Mouse (Mus musculus) R1 (cell line): ENCODE data around the gene Nfil3.
A peak's percentile ranks its signal among the peaks of the same experiment; 100 is the strongest.

Experiments
- DNase-seq: peaks from one replicate; pipeline ENCODE4 v3.0.0-alpha.2; 2018; ENCODE audit warnings: low read depth, low spot score

Nfil3 gene

GRCm38 (mm10) chr13:52942876-52943388 lies 37.9 kb downstream of the Nfil3 start:
- no peak for DNase-seq

GRCm38 (mm10) chr13:52940956-52941355 lies 39.9 kb downstream of the Nfil3 start:
- DNase-seq: no peak

DNA sequence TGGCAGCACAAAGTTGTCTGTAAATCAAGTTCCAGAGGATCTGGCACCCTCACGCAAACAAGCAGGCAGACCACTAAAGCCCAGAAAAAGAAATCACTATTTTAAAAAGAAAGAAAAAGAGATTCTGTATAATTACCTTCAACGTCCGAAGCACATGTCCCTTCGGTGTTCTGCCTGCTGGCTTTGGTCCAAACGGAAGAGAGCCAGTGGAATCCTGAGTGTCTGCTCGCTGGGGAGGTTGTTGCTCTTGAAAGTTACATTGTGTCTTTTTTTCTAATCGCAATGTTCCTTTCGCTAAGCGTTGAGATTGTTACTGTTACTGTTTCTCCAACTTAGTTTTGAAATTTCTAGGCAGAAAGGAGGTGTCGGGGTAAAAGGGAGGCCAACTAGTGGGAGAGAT lies 50.3 kb downstream of the Nfil3 start:
- no peak for DNase-seq

- peak; percentile 90 for DNase-seq
Measured at GRCm38 (mm10) chr13:52929209-52930171, 51.4 kb downstream of the Nfil3 start, which contains the start of gene Auh. Auh (minus strand) TSS chr13:52929681.

DNA sequence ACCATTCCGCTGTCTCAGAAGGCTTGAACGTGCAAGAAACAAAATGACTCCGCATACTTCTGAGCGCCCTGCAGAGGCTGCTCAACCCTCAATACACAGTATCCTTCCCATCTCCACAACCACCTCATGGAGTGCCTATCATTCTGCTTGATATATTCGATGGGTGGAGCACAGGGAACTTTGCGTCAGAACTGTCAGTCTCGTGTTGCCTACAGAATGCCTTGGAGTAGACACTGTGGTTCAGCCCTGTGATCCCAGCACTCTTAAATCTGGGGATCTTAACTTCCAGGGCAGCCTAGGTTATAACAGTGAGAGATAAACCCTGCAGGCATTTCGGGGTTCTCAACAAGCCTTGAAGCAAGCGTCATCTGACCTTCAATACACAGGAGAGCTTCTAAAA lies 52.5 kb downstream of the Nfil3 start:
- DNase-seq: no peak

DNA sequence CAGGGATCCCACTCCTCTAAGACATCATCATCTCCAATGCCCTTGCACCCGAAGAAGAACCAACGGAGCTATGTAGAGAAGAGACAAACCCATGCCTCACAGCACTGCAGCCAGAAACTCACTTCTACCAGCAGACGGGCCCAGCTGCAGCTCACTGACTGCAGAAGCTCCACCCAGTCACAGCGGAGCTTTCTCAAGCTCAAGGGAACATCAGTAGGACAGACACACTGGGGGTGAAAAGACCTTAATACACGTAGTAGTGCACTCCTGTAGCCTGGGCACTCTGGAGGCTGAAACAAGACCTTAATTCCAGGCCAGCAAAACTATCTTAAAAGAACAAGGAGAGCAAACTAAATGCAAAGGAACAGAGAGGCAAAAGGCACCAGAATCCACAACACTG lies 56.4 kb downstream of the Nfil3 start:
- DNase-seq: no peak

DNA sequence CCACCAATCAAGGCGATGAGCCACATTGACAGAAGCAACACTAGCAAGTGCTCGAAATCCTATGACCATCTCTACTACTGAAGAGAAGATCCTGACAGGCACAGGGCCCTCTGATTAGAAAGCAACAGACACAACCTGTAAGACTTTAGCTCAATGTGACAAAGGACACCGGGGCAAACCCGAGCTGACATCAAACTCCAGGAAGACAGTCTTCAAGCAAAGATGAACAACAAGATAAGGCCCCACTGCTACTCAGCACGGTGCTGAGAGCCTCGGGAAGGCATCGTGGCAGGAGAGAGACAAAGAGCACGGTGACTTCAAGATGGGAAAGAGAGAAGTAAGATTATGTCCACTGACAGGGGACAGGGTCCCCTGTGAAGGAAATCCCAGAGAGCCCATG lies 58.9 kb downstream of the Nfil3 start:
- DNase-seq: no peak

DNA sequence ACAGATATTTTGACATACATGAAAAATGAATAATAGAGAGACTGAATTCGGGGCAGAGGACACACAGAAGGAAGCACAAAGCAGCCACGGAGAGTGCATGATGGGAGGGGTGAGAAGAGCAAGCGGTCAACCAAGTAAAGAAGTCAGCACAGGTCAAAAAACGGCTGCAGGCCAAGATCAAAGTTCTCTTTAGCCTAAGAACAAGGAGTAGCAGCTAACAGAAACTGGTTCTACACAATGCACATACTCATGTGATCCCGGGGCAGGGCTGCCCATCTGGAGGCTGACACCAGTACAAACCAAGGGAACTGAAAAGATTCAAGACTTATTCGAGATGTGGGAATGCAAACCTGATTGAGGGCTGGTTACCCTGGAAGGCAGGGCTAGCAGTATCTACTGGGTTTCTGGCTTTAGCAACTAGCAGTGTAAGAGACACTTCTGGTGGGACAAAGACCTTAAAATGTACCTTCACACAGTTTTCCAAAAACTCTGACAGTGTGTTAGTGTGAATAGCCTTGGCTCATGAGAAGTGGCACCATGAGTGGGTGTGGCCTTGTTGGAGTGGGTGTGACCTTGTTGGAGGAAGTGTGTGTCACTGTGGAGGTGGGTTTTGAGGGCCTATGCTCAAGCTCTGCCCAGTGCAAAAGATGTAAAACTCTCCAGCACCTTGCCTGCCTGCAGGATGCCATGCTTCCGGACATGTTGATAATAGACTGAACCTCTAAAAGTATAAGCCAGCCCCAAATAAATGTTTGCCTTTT lies 59.6 kb downstream of the Nfil3 start:
- no peak for DNase-seq

GRCm38 (mm10) chr13:52919790-52920352 lies 61.0 kb downstream of the Nfil3 start:
- DNase-seq: no peak

DNA sequence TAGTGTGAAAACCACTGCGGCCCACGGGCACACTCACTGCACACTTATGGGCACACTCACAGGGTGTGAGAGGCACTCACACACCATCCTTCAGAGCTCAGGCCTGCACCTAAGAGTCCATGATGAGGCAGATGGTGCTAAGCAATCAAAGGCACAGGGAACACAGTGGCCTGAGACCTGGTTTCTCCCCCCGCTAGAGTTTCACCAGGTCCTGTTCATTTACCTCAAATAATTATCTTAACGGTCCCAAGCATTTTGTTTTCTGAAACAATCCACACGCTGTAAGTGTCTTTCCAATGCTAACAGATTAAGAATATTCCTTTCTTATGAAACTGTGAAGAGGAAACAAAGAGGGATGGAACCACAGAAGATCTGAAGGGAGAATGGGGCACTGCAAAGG lies 62.5 kb downstream of the Nfil3 start:
- no peak for DNase-seq
